Mouse (Mus musculus): ENCODE measurements around the gene Hbp1.

- no peak for TF ChIP-seq POLR2A (IDR thresholded peaks at IDR 0.05; ENCODE audit: insufficient read depth, low read depth, low read length)
- no peak for TF ChIP-seq EP300 (IDR thresholded peaks at IDR 0.05; ENCODE audit: insufficient read depth, low read depth, low read length)
- no peak for TF ChIP-seq CTCF (IDR thresholded peaks at IDR 0.05)
Measured at GRCm38 (mm10) chr12:31897456-31897855, 52.9 kb downstream of the Hbp1 start.

Measured in heart, adult 2 months (tissue).